In the genomic region with DNA sequence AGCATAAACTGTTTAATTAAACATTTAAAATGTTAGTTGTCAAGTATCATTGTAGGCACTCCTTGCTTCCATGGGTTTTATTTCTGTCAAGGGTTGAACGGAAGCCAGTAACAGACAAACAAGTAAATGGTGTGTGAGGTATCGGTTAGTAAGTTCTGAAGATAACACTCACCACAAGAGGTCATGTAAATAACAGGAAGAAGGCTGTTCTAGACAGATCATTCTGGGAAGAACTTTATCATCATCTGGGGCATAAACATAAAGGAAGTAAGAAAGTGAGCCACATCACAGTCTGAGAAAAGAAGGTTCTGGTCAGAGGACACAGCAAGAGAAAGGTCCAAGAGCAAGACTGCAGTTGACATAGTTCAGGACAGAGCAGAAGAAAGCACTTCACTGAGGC, we compare ENCODE assay signal across 24 mouse cellular contexts.
DNase-seq lines count a peak whose midpoint lies in the region; ATAC-seq and TF ChIP-seq lines count a peak whose summit lies in the region.
"Had no signal": no experiment of that assay in that cellular context is flagged by ENCODE, and none has a peak within 500 bp of the region (broad histone marks: within the 10 kb centered on the region; RNA-seq: fewer than 3 reads in every experiment).

No protein-coding gene starts in this region.

- no peak for TF ChIP-seq POLR2A in thymus, adult 2 months (IDR thresholded peaks at IDR 0.05; ENCODE audit: control insufficient read depth, extremely low read depth, insufficient read depth, low read length, poor library complexity)

- no peak for TF ChIP-seq CTCF in thymus, adult 2 months (IDR thresholded peaks at IDR 0.05; ENCODE audit: borderline replicate concordance, control insufficient read depth, extremely low read depth, insufficient read depth, low read length, poor library complexity)

- no peak overlapping the region for H3K4me2 ChIP-seq in liver, embryonic 12.5 days
- H3K4me2 ChIP-seq in hindbrain, embryonic 16.5 days (ENCODE audit: low read length), result no peak overlapping the region
- H3K4me2 ChIP-seq: embryonic facial prominence, embryonic 13.5 days; heart, embryonic 13.5 days; hindbrain, embryonic 15.5 days; liver, embryonic 15.5 days had no signal

- ATAC-seq in liver, embryonic 12.5 days, result peak; percentile 52
- ATAC-seq in hindbrain, embryonic 16.5 days, result no peak
- ATAC-seq: forebrain, embryonic 16.5 days had no signal

- peak; percentile 18 for DNase-seq in thymus, postnatal 0 days (ENCODE audit: low spot score)
- DNase-seq in thymus, adult 2 months, result no peak
- DNase-seq in T-cell, adult 2 months (ENCODE audit: low spot score), result peak; percentile 12
- DNase-seq in naive thymus-derived CD4-positive, alpha-beta T cell, adult 2 months (ENCODE audit: low read depth), result peak; percentile 36
- no peak for DNase-seq in frontal cortex, postnatal 36 days (ENCODE audit: low spot score in 2 of 2)
- DNase-seq in right cerebral cortex, postnatal 14 days, result no peak
- DNase-seq: adrenal gland, adult 2 months; cerebellum, adult 9-11 months; gastrocnemius, postnatal 36 days; heart, postnatal 4 days; kidney, adult 8-10 months; kidney, postnatal 14 days; left cerebral cortex, postnatal 4 days; midbrain, embryonic 14.5 days; spleen, adult 18-20 months; thymus, postnatal 4 days had no signal

- H3K9ac ChIP-seq in liver, embryonic 12.5 days, result no peak overlapping the region
- no peak overlapping the region for H3K9ac ChIP-seq in hindbrain, embryonic 16.5 days (ENCODE audit: low read depth, low read length)
- H3K9ac ChIP-seq: embryonic facial prominence, embryonic 13.5 days; heart, embryonic 13.5 days; hindbrain, embryonic 15.5 days; liver, embryonic 15.5 days had no signal

- H3K36me3 ChIP-seq in thymus, adult 2 months (ENCODE audit: control insufficient read depth, insufficient read depth, low read length), result no peaks in the 10 kb centered on the region
- H3K36me3 ChIP-seq in liver, embryonic 12.5 days, result no peaks in the 10 kb centered on the region
- H3K36me3 ChIP-seq in hindbrain, embryonic 16.5 days (ENCODE audit: control insufficient read depth, insufficient read depth, low read length), result no peaks in the 10 kb centered on the region
- H3K36me3 ChIP-seq: embryonic facial prominence, embryonic 13.5 days; heart, embryonic 13.5 days; hindbrain, embryonic 15.5 days; liver, embryonic 15.5 days had no signal

- H3K27me3 ChIP-seq in thymus, adult 2 months (ENCODE audit: control insufficient read depth, insufficient read depth, low read length), result no peaks in the 10 kb centered on the region
- no peaks in the 10 kb centered on the region for H3K27me3 ChIP-seq in liver, embryonic 12.5 days (replicated peaks)
- H3K27me3 ChIP-seq in hindbrain, embryonic 16.5 days (replicated peaks; ENCODE audit: control insufficient read depth, insufficient read depth, low read length), result no peaks in the 10 kb centered on the region
- H3K27me3 ChIP-seq: embryonic facial prominence, embryonic 13.5 days; heart, embryonic 13.5 days; hindbrain, embryonic 15.5 days; liver, embryonic 15.5 days had no signal

- H3K4me3 ChIP-seq in thymus, adult 2 months (ENCODE audit: control insufficient read depth, insufficient read depth, low read length), result no peak overlapping the region
- no peak overlapping the region for H3K4me3 ChIP-seq in liver, embryonic 12.5 days
- H3K4me3 ChIP-seq in hindbrain, embryonic 16.5 days (ENCODE audit: low read length), result no peak overlapping the region
- H3K4me3 ChIP-seq: embryonic facial prominence, embryonic 13.5 days; heart, embryonic 13.5 days; hindbrain, embryonic 15.5 days; liver, embryonic 15.5 days had no signal

- 10% methylated on average over 2 of the region's 2 CpGs for WGBS in thymus, adult 2 months
- 18% methylated on average over 2 of the region's 2 CpGs for WGBS in liver, embryonic 12.5 days (ENCODE audit: insufficient replicate concordance)
- 91% methylated on average over 2 of the region's 2 CpGs for WGBS in hindbrain, embryonic 16.5 days

- H3K4me1 ChIP-seq in thymus, adult 2 months (replicated peaks; ENCODE audit: control insufficient read depth, insufficient read depth, low read length), result peaks cover 4% of the 10 kb centered on the region
- peaks cover 10% of the 10 kb centered on the region; the same call in 1 of the 2 replicates for H3K4me1 ChIP-seq in liver, embryonic 12.5 days
- no peaks in the 10 kb centered on the region for H3K4me1 ChIP-seq in hindbrain, embryonic 16.5 days (ENCODE audit: control insufficient read depth, insufficient read depth, low read depth, low read length)
- H3K4me1 ChIP-seq: embryonic facial prominence, embryonic 13.5 days; heart, embryonic 13.5 days; hindbrain, embryonic 15.5 days; liver, embryonic 15.5 days had no signal

- H3K27ac ChIP-seq in thymus, adult 2 months (ENCODE audit: control insufficient read depth, insufficient read depth, low read length), result no peak overlapping the region
- no peak overlapping the region for H3K27ac ChIP-seq in liver, embryonic 12.5 days
- no peak overlapping the region for H3K27ac ChIP-seq in hindbrain, embryonic 16.5 days (ENCODE audit: low read depth, low read length)
- H3K27ac ChIP-seq: embryonic facial prominence, embryonic 13.5 days; heart, embryonic 13.5 days; hindbrain, embryonic 15.5 days; liver, embryonic 15.5 days; macrophage had no signal

- no peaks in the 10 kb centered on the region for H3K9me3 ChIP-seq in liver, embryonic 12.5 days (replicated peaks)
- no peaks in the 10 kb centered on the region for H3K9me3 ChIP-seq in hindbrain, embryonic 16.5 days (ENCODE audit: control insufficient read depth, low read length)
- H3K9me3 ChIP-seq: embryonic facial prominence, embryonic 13.5 days; heart, embryonic 13.5 days; hindbrain, embryonic 15.5 days; liver, embryonic 15.5 days had no signal

Comparison
In these comparisons a context has a peak if more than half of its experiments do, and no peak if none do; other contexts are left out.
1. DNase-seq: peak in thymus, postnatal 0 days (single experiment), T-cell, adult 2 months (single experiment) and naive thymus-derived CD4-positive, alpha-beta T cell, adult 2 months (single experiment); none in thymus, adult 2 months (single experiment), frontal cortex, postnatal 36 days (0 of 2) and right cerebral cortex, postnatal 14 days (single experiment).